Mouse (Mus musculus): Measurements from ENCODE around the gene Pax2. TPM values are rescaled to one million over a fixed set of nuclear protein-coding genes. Genes with fewer than 3 reads are reported as not detected.

Pax2 gene
- polyA plus RNA-seq, 1 experiment: 29.7 TPM

- Histone ChIP-seq H3K27me3 (replicated peaks; ENCODE audit: control insufficient read depth, insufficient read depth, low read length) (no peaks in the 10 kb centered on the region), H3K4me3 (ENCODE audit: insufficient read depth, low read depth, low read length) (no peak overlapping the region), H3K27ac (ENCODE audit: insufficient read depth, low read depth, low read length) (no peak overlapping the region), H3K4me1 (ENCODE audit: control insufficient read depth, insufficient read depth, low read length) (no peaks in the 10 kb centered on the region), H3K36me3 (ENCODE audit: control insufficient read depth, insufficient read depth, low read length) (no peaks in the 10 kb centered on the region; the same call in 1 of the 2 replicates)
- WGBS: 50% methylated on average over 13 of the region's 13 CpGs
- peak; percentile 46 for DNase-seq
- TF ChIP-seq CTCF (conservative IDR thresholded peaks at IDR 0.05; ENCODE audit: insufficient read depth, insufficient read length, low read depth, low read length): no peak
Measured at GRCm38 (mm10) chr19:44812666-44813429, 57.0 kb downstream of the Pax2 start.

- H3K27me3 ChIP-seq (replicated peaks; ENCODE audit: control insufficient read depth, insufficient read depth, low read length): no peaks in the 10 kb centered on the region
- no peak overlapping the region for H3K4me3 ChIP-seq (ENCODE audit: insufficient read depth, low read depth, low read length)
- WGBS: 53% methylated on average over 3 of the region's 3 CpGs
- H3K27ac ChIP-seq (ENCODE audit: insufficient read depth, low read depth, low read length): no peak overlapping the region
- no peaks in the 10 kb centered on the region; the same call in 1 of the 2 replicates for H3K36me3 ChIP-seq (ENCODE audit: control insufficient read depth, insufficient read depth, low read length)
- H3K4me1 ChIP-seq (ENCODE audit: control insufficient read depth, insufficient read depth, low read length): no peaks in the 10 kb centered on the region
- DNase-seq: peak; percentile 54
- no peak for TF ChIP-seq POLR2A (IDR thresholded peaks at IDR 0.05; ENCODE audit: low read depth, low read length)
- TF ChIP-seq CTCF (conservative IDR thresholded peaks at IDR 0.05; ENCODE audit: insufficient read depth, insufficient read length, low read depth, low read length): no peak
Measured at GRCm38 (mm10) chr19:44815111-44815510, 59.3 kb downstream of the Pax2 start.

- 67% methylated on average over 14 of the region's 14 CpGs for WGBS
- Histone ChIP-seq H3K36me3 (ENCODE audit: control insufficient read depth, insufficient read depth, low read length) (peaks cover 3% of the 10 kb centered on the region), H3K27me3 (replicated peaks; ENCODE audit: control insufficient read depth, insufficient read depth, low read length) (no peaks in the 10 kb centered on the region), H3K4me3 (ENCODE audit: insufficient read depth, low read depth, low read length) (no peak overlapping the region), H3K4me1 (ENCODE audit: control insufficient read depth, insufficient read depth, low read length) (no peaks in the 10 kb centered on the region), H3K27ac (ENCODE audit: insufficient read depth, low read depth, low read length) (no peak overlapping the region)
- DNase-seq: no peak
- TF ChIP-seq CTCF (conservative IDR thresholded peaks at IDR 0.05; ENCODE audit: insufficient read depth, insufficient read length, low read depth, low read length): no peak
- TF ChIP-seq POLR2A (IDR thresholded peaks at IDR 0.05; ENCODE audit: low read depth, low read length): no peak
Measured at GRCm38 (mm10) chr19:44817403-44818128, 61.7 kb downstream of the Pax2 start.

GRCm38 (mm10) chr19:44818676-44819075 is 62.8 kb downstream of the Pax2 start:
- TF ChIP-seq CTCF (conservative IDR thresholded peaks at IDR 0.05; ENCODE audit: insufficient read depth, insufficient read length, low read depth, low read length) (no peak), POLR2A (IDR thresholded peaks at IDR 0.05; ENCODE audit: low read depth, low read length) (no peak)
- Histone ChIP-seq H3K4me3 (ENCODE audit: insufficient read depth, low read depth, low read length) (no peak overlapping the region), H3K36me3 (ENCODE audit: control insufficient read depth, insufficient read depth, low read length) (peaks cover 3% of the 10 kb centered on the region), H3K27ac (ENCODE audit: insufficient read depth, low read depth, low read length) (no peak overlapping the region), H3K4me1 (ENCODE audit: control insufficient read depth, insufficient read depth, low read length) (no peaks in the 10 kb centered on the region), H3K27me3 (replicated peaks; ENCODE audit: control insufficient read depth, insufficient read depth, low read length) (no peaks in the 10 kb centered on the region)
- WGBS: 66% methylated on average over 6 of the region's 6 CpGs
- DNase-seq: no peak

- peaks cover 3% of the 10 kb centered on the region for H3K36me3 ChIP-seq (ENCODE audit: control insufficient read depth, insufficient read depth, low read length)
- H3K4me3 ChIP-seq (ENCODE audit: insufficient read depth, low read depth, low read length): no peak overlapping the region
- TF ChIP-seq CTCF (conservative IDR thresholded peaks at IDR 0.05; ENCODE audit: insufficient read depth, insufficient read length, low read depth, low read length): no peak
- TF ChIP-seq POLR2A (IDR thresholded peaks at IDR 0.05; ENCODE audit: low read depth, low read length): no peak
- H3K27me3 ChIP-seq (replicated peaks; ENCODE audit: control insufficient read depth, insufficient read depth, low read length): no peaks in the 10 kb centered on the region
- DNase-seq: no peak
- no peaks in the 10 kb centered on the region for H3K4me1 ChIP-seq (ENCODE audit: control insufficient read depth, insufficient read depth, low read length)
- no peak overlapping the region for H3K27ac ChIP-seq (ENCODE audit: insufficient read depth, low read depth, low read length)
- WGBS: 43% methylated on average over 3 of the region's 3 CpGs
Measured at GRCm38 (mm10) chr19:44821581-44821980, 65.7 kb downstream of the Pax2 start.

GRCm38 (mm10) chr19:44822295-44822694 is 66.5 kb downstream of the Pax2 start:
- Histone ChIP-seq H3K36me3 (ENCODE audit: control insufficient read depth, insufficient read depth, low read length) (peaks cover 3% of the 10 kb centered on the region), H3K27ac (ENCODE audit: insufficient read depth, low read depth, low read length) (no peak overlapping the region), H3K27me3 (replicated peaks; ENCODE audit: control insufficient read depth, insufficient read depth, low read length) (no peaks in the 10 kb centered on the region), H3K4me1 (ENCODE audit: control insufficient read depth, insufficient read depth, low read length) (no peaks in the 10 kb centered on the region), H3K4me3 (ENCODE audit: insufficient read depth, low read depth, low read length) (no peak overlapping the region)
- WGBS: 63% methylated on average over 5 of the region's 5 CpGs
- TF ChIP-seq POLR2A (IDR thresholded peaks at IDR 0.05; ENCODE audit: low read depth, low read length): no peak
- no peak for TF ChIP-seq CTCF (conservative IDR thresholded peaks at IDR 0.05; ENCODE audit: insufficient read depth, insufficient read length, low read depth, low read length)
- DNase-seq: no peak

GRCm38 (mm10) chr19:44823657-44824056 is 67.8 kb downstream of the Pax2 start:
- Histone ChIP-seq H3K4me1 (ENCODE audit: control insufficient read depth, insufficient read depth, low read length) (no peaks in the 10 kb centered on the region), H3K36me3 (ENCODE audit: control insufficient read depth, insufficient read depth, low read length) (peaks cover 3% of the 10 kb centered on the region), H3K27ac (ENCODE audit: insufficient read depth, low read depth, low read length) (no peak overlapping the region), H3K27me3 (replicated peaks; ENCODE audit: control insufficient read depth, insufficient read depth, low read length) (no peaks in the 10 kb centered on the region), H3K4me3 (ENCODE audit: insufficient read depth, low read depth, low read length) (no peak overlapping the region)
- no peak for DNase-seq
- WGBS: 58% methylated on average over 3 of the region's 3 CpGs
- TF ChIP-seq POLR2A (IDR thresholded peaks at IDR 0.05; ENCODE audit: low read depth, low read length) (no peak), CTCF (conservative IDR thresholded peaks at IDR 0.05; ENCODE audit: insufficient read depth, insufficient read length, low read depth, low read length) (no peak)

All from kidney, adult 2 months (tissue).